Mouse (Mus musculus): ENCODE measurements at regions not wholly inside any gene's neighbourhood (a gene's known extent, or its start where the extent isn't known, plus 50 kb on each side); places are given as distances from the start of the nearest gene placed in this dataset.
A peak's percentile ranks its signal among the peaks of the same experiment; 100 is the strongest.

DNA sequence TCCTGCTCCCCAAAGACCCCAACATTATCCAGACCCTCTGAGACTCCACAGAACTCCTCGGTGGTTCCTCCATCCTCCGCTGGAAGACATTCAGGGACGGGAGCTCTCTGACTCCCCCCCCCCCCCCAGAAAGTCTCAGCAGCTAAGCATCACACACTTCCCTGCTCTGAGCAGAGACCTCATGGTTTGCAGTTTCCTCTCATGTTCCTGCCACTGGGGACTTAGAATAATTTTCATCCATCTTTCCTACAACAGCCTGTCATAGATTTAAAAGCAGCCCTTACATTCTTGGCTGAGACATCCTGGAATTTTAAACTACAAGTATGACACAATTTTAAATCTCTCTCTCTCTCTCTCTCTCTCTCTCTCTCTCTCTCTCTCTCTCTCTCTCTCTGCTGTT lies 69.2 kb downstream of the Gpr65 start:
- no peak for DNase-seq

DNA sequence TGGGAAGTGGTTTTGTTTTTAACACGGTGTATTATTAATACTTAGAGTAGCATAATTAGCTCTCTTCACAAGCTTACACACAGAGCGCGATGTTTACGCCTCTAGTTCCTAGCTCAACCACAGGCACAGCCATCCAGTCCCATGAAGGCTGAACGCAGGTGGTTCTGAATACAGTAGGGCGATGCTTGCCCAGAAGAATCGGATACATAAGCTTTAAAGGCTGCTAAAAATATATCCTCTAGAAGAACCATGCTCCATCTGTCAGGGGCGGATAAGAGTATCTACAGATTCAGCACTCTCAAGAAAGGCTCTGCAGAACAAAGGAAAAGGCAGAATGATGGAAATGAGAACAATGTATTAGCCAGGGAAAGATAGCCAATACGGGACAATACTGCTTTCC lies 71.1 kb downstream of the Gpr65 start:
- no peak for DNase-seq

DNA sequence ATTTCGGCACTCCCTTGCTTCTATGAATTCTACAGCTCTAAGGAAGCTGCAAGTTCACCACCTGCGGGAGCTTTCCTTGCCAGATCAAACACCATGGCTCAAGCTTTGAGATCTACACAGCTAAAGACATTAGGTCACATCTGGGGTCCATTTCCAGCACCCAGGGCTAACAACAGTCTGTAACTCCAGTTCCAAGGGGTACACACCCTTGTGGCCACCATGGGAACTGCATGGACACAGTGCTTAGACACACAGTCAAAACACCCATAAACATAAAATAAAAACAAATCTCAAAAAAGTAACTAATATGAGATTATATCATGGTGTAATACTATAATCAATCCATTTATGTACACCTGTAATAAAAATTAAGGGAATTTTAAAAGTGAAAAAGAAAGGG lies 73.7 kb downstream of the Gpr65 start:
- DNase-seq: peak; percentile 35

DNA sequence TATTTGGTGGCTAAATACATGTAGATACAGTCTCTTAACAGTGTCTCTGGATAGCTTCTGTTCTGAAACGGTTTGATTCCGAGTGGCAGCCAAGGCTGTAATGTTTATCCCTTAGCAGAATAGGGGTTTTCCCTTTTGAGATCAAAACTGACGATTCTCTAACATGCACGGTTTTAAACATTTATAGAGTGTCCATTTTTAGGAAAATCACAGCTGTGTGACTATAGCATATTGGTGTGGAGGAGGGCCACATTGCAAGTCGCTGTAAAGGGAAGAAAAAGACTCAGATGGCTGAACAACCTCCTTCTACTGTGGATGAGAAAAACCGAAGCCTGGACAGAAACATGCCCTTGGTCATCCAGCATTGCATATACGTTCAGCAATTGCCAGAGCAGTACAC lies 75.2 kb downstream of the Gpr65 start:
- DNase-seq: no peak

DNA sequence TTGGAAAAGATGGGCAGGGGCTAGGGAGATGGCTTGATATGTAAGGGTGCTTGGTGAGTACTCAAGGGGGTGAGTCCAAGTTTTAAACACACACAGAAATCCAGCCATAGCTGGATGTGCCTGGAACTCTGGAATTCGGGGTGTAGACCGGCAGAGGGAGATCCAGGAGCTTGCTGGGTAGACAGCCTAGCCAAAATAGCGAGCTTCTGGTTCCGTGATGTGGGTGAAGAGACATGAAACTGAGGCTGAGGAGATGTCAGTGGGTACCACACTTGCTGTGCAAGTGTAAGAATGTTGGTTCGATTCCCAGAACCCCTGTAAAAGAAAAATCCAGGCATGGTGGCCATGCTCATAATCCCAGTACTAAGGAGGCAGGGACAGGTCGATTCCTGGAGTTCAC lies 78.6 kb downstream of the Gpr65 start:
- DNase-seq: no peak

DNA sequence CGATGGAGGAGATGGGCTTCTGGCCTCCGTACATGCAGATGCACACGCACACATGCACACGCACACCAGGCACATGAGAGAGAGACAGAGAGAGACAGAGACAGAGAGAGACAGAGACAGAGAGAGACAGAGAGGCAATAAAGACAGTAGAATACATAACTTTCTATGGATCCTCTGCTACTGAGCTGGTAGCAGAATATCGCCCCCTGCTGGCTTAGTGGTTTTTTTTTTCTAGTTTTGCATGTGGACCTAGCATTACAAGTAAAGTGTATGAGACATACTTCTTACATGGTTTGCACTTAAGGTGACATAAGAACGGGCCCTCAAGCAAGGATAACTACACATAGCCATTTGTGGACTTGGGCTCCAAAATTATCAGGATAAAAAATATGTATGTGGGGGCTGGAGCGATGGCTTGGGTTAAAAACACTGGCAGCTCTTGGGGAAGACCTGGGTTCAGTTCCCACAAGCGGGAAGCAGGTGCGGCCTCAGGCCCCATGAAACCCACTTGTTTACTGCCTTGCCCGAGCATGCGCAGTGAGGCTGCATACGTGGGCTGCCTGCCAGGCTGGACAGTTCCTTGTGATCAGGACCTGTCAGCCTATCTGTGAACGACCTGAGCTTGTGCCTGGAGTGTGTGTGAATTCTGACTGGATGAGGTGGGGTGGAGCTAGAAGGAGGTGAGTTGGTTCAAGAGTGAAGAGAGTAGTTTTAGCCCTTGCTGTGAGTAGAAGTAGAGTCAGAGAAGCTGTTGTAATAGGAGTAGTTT lies 79.3 kb downstream of the Gpr65 start:
- DNase-seq: peak; percentile 76

DNA sequence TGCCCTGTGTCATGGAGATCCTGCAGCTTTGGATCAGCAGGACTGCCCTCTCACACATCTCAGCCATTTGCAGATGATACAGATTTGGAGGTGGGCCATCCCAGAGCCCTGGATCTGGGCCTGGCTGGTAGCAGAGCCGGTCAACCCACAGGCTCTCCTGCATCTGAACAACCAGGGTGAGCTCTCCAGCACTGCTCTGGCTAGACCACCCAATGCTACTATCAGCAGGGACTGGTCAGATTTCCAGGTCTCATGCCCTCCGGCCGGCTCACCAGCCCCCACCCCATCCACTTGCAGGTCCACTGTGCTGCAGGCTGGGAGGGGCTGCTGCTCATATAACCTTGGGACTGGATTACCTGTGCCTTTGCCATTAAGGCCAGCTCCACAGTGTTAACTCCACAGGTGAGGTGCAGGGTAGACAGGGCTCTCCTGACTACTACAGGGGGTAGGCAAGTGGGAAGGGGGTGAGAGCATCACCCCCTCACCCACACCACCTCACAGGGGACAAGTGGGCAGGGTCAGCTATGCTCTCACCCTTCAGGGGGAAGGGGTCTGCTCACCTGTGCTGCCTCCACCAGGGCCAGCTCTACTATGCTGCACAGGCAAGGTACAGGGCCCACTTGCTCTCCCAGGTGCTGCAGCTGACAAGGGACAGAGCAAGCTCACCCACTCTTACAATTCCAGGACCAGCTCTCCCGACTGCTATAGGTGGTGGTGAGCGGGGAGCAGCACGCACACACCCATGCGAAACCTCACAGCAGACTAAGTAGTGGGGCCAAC lies 81.6 kb downstream of the Gpr65 start:
- DNase-seq: no peak

DNA sequence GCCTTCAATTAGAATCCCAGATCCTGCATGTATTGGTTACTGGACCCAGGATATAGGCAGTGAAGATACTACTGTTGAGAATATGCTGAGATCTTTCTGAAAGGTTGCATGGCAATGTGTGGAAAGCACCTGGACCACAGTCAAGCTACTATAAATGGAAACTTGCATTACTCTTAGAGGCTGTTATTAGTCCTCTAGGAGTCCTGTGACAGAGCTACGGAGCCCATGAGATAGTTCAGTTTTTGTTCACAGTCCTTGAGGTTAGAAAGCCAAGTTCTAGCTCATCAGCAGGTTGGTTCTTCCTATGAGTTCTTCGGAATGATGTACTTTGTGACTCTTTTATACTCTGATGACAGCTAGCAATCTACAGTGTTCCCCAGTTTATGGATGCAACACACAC lies 84.0 kb downstream of the Gpr65 start:
- no peak for DNase-seq

DNA sequence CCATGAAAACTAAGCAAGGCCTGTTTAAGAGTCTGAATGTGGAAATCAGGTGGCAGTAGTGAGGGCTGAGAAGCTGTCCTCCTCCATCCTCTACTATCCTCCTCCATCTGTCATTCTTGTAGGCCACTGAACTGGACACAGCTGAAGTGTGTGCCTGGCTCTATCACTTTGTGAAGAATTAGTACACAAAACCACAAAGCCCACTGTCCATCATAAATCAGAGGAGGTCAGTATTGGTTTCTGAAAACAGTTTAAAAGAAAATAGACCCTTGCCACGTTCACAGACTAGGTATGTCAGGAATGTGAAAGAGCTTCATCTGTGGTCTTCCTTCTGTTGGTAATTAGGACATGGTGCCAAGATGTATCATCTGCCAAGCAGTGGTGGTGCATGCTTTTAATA lies 86.1 kb downstream of the Gpr65 start:
- DNase-seq: no peak

DNA sequence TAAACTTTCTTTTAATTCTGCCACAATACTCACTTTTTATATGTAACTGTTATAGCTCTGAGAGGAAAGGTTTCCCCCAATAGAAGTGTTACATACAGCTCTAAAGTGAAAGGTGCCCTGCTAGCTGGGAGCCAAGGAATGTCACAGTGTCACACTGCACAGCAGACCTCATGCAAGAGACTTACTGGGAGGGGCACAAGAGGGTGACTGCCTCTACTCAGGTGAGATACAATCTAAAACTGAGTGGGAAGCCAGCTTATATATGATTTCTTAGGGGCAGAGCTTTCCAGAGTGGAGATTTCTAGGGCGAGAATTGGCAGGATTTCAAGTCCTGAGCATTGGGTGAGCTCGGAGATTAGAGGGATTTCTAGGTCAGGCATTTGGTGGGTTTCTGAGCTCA lies 99.1 kb downstream of the Gpr65 start:
- DNase-seq: no peak

DNA sequence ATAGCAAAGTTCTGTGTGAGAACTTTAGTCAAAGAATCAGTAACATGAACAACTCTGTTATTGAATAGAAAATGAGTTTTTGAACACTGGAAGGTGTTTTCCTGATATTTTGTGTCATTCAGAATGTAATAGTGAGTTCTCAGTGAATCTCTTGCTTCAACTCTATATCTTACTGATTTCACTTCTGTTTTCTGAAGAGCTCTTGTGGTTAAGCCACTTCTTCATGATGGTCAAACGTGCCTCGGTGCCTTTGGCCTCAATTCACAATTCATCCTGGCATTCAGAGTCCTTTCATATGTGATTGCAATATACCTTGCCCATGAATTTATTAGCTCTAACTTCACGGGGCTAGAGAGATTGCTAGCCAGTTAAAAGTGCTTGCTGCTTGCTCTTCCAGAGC lies 102.3 kb downstream of the Gpr65 start:
- DNase-seq: no peak

DNA sequence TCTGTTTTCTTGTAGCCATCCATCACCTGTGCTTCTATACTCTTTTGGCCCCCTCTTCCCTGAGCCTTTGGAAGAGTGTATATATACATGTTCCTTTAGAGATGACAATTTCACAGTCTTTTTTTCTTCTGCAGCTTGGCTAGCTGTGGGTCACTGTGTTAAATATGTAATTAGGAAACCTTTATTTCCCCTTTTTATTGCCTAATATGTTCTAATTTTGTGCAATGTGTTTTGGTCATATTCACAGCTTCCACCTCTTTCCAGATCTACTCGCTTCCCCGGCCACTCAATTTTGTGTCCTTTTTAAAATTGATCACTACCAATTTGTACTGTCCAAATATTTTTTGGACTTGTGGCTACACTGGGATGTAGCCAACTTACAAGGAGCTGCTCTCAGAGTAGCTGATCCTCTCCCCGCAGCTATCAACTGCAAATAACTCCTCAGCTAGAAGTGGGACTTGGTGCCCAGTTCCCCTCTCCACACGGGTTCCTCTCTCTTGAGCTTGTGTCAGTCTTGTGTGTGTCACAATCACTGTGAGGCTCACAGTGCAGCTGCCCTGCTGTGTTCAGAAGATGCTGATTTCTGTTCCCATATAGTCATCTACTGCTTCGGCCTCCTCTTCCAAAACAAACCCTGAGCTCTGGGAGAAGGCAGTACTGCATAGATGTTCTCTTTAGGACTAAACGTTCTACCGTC lies 106.9 kb downstream of the Gpr65 start:
- DNase-seq: no peak
